Mouse (Mus musculus) liver, embryonic 14.5 days (tissue): ENCODE data around the gene Pkig. TPM values are rescaled to one million over a fixed set of nuclear protein-coding genes. Genes with fewer than 3 reads are reported as not detected.

Experiments
- ATAC-seq: fragments of 200-750 bp; cut with Nextera tagmentation; 2 replicates; pipeline ENCODE4 v1.8.0; 2017; ENCODE audit warnings: moderate number of reproducible peaks, mild to moderate bottlenecking, moderate library complexity; ENCODE audit not compliant: insufficient read depth
- DNase-seq, 3 experiments: peaks; one replicate each; pipeline ENCODE4 v3.0.0-alpha.2; 2012 to 2013; ENCODE audit warnings: low read depth in 3 of 3, low spot score in 3 of 3
- H3K27ac ChIP-seq: fragments of 300-500 bp; sonication (generic); 2 replicates; pipeline ENCODE4 v1.5.1; 2014; ENCODE audit warnings: moderate library complexity, mild to moderate bottlenecking, control low read depth, inconsistent platforms
- H3K27me3 ChIP-seq: fragments of 300-500 bp; sonication (generic); 2 replicates; pipeline ENCODE4 v1.6.1; 2014; ENCODE audit warnings: mild to moderate bottlenecking, low read length, moderate library complexity; ENCODE audit not compliant: control insufficient read depth, insufficient read depth
- H3K36me3 ChIP-seq: fragments of 300-500 bp; sonication (generic); replicated peaks from 2 replicates; pipeline ENCODE4 v1.6.1; 2014; ENCODE audit warnings: low read depth; ENCODE audit not compliant: control insufficient read depth, insufficient read depth
- H3K4me1 ChIP-seq, 2 experiments: fragments of 200-500 bp in 1 of 2; fragments of 300-500 bp in 1 of 2; sonication (generic) in 1 of 2; replicated peaks; 2 replicates each; pipeline ENCODE4 v1.6.1; 2012 to 2014; ENCODE audit warnings: antibody characterized with exemption in 1 of 2, inconsistent platforms in 1 of 2, low read length in 1 of 2; ENCODE audit not compliant: control insufficient read depth in 2 of 2, insufficient read depth in 2 of 2
- H3K4me2 ChIP-seq: fragments of 300-500 bp; sonication (generic); 2 replicates; pipeline ENCODE4 v1.6.1; 2014; ENCODE audit warnings: low read depth, mild to moderate bottlenecking, control low read depth, moderate library complexity
- H3K4me3 ChIP-seq, 2 experiments: fragments of 200-500 bp in 1 of 2; fragments of 300-500 bp in 1 of 2; sonication (generic) in 1 of 2; 2 replicates each; pipeline ENCODE4 v1.5.1; 2012 to 2014; ENCODE audit warnings: low read depth in 2 of 2, low read length in 2 of 2, mild to moderate bottlenecking in 2 of 2, control low read depth in 1 of 2, inconsistent platforms in 1 of 2, moderate library complexity in 1 of 2; ENCODE audit not compliant: insufficient read depth in 1 of 2
- H3K9ac ChIP-seq: fragments of 300-500 bp; sonication (generic); replicated peaks from 2 replicates; pipeline ENCODE4 v1.6.1; 2014; ENCODE audit warnings: mild to moderate bottlenecking, control low read depth, moderate library complexity
- H3K9me3 ChIP-seq: fragments of 300-500 bp; sonication (generic); 2 replicates; pipeline ENCODE4 v1.6.1; 2016; ENCODE audit warnings: low read length, mixed read lengths; ENCODE audit not compliant: control insufficient read depth
- CTCF ChIP-seq: IDR thresholded peaks from 2 replicates; pipeline ENCODE4 v1.5.1; 2016; ENCODE audit warnings: antibody characterized with exemption, low read depth, control low read depth
- EP300 ChIP-seq: IDR thresholded peaks from 2 replicates; pipeline ENCODE4 v1.6.1; 2016; ENCODE audit warnings: antibody characterized with exemption, low read depth
- WGBS: fragments of 180-500 bp; shearing (Covaris S2); extraction: QIAGEN DNeasy Blood & Tissue Kit; methylation state at CpG from one replicate; pipeline ENCODE4 v1.1.7; 2014; ENCODE audit not compliant: insufficient replicate concordance; 5-methylcytosine and 5-hydroxymethylcytosine counted together
- polyA plus RNA-seq, 2 experiments: library from polyadenylated mRNA; depleted of rRNA in 1 of 2; stranded (reverse) in 1 of 2; unstranded in 1 of 2; fragments of >200 nt; fragmentation: Nextera tagmentation in 1 of 2; extraction: Ambion mirVana in 1 of 2; gene quantifications; 2 replicates each; pipeline versions ENCODE4 v1.2.1 to v1.2.3; 2012 to 2014

Pkig gene
- polyA plus RNA-seq, 2 experiments: 50.9 to 99.0 TPM

GRCm38 (mm10) chr2:163719616-163720015, 61.4 kb downstream of the Pkig start:
- peak overlapping the region; percentile 25; the same call in 1 of the 2 replicates for H3K4me2 ChIP-seq

GRCm38 (mm10) chr2:163722550-163722949, 64.4 kb downstream of the Pkig start:
- H3K4me1 ChIP-seq: peaks cover 4 to 7% of the 10 kb centered on the region in 2 experiments
- DNase-seq: no peak
- TF ChIP-seq EP300 (no peak), CTCF (no peak)
- no peak overlapping the region for H3K4me3 ChIP-seq
- 85% methylated on average over 7 of the region's 7 CpGs for WGBS
- H3K9me3 ChIP-seq: no peaks in the 10 kb centered on the region
- H3K36me3 ChIP-seq: peaks cover 2% of the 10 kb centered on the region; the same call in 1 of the 2 replicates
- no peak overlapping the region for H3K27ac ChIP-seq
- no peak for ATAC-seq
- H3K9ac ChIP-seq: no peak overlapping the region
- H3K4me2 ChIP-seq: no peak overlapping the region
- H3K27me3 ChIP-seq: no peaks in the 10 kb centered on the region

More at GRCm38 (mm10) chr2:163719616-163720015, 61.4 kb downstream of the Pkig start:
- no peaks in the 10 kb centered on the region for H3K9me3 ChIP-seq
- no peak for TF ChIP-seq EP300
- no peak for TF ChIP-seq CTCF
- H3K9ac ChIP-seq: no peak overlapping the region
- H3K4me3 ChIP-seq: no peak overlapping the region
- 46% methylated on average over 4 of the region's 4 CpGs for WGBS
- no peak for ATAC-seq
- no peaks in the 10 kb centered on the region for H3K27me3 ChIP-seq
- DNase-seq: no peak
- peaks cover 2% of the 10 kb centered on the region; the same call in 1 of the 2 replicates for H3K36me3 ChIP-seq
- peaks cover 4 to 7% of the 10 kb centered on the region in 2 experiments for H3K4me1 ChIP-seq
- no peak overlapping the region for H3K27ac ChIP-seq

DNA sequence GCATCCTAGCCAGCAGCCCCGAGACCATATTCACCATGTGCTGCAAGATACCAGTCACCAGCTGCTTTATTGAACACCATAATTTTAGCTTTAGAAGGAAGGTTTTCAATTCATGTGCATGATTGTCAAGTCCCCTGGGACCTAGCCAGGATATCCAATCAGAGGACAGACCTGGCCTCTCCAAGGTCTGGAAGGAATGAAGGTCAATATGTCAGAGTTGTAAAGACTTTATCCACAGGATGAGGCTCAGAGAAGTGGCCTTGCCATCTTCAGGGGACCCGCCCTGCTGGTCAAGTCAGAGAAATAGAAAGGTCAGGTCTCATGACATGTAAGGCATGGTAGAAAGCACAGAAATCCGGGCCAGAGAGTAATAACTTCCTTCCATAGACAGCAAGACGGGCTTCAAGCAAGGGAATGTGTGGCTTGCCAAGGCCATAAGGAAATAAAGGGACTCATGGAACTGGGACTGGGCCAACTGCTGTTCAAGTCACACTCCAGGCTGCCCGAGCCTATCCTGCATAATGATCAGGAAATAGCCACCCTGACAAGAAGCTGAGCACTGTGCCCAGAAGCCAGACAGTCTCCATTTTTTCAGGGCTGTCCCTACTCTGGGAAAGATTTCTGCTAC, 68.7 kb downstream of the Pkig start:
- no peak for TF ChIP-seq CTCF
- TF ChIP-seq EP300: no peak
- no peak overlapping the region for H3K4me2 ChIP-seq
- H3K27ac ChIP-seq: no peak overlapping the region
- no peak overlapping the region for H3K4me3 ChIP-seq
- ATAC-seq: no peak; the same call in 1 of the 2 replicates
- H3K4me1 ChIP-seq: no peaks in the 10 kb centered on the region
- no peaks in the 10 kb centered on the region for H3K36me3 ChIP-seq
- H3K27me3 ChIP-seq: no peaks in the 10 kb centered on the region
- no peak for DNase-seq
- 69% methylated on average over 5 of the region's 5 CpGs for WGBS
- H3K9ac ChIP-seq: no peak overlapping the region
- no peaks in the 10 kb centered on the region for H3K9me3 ChIP-seq

DNA sequence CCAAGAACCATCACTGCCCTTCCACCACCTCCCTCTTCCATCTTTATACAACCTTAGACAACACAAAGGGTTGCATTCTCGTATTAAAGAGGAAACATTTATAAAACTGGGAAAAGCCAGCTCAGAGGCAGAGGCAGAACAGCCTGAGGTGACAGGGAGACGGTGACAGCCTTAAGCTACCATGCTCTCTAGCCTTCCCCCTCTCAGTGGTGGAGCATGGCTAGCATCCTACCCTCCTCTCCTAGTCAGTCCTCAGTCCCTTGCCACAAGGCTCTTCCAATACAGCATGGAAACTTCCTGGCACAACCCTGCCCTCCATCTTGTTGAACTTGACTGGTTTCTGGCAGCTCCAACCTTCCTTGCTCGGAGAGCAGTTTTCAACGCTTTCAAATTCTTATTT, 70.1 kb downstream of the Pkig start:
- TF ChIP-seq EP300 (no peak), CTCF (no peak)
- Histone ChIP-seq H3K4me2 (no peak overlapping the region), H3K27me3 (no peaks in the 10 kb centered on the region), H3K9ac (no peak overlapping the region), H3K36me3 (no peaks in the 10 kb centered on the region), H3K9me3 (no peaks in the 10 kb centered on the region), H3K27ac (no peak overlapping the region), H3K4me1 (no peaks in the 10 kb centered on the region), H3K4me3 (no peak overlapping the region)
- 80% methylated on average over 4 of the region's 4 CpGs for WGBS
- DNase-seq (no peak), ATAC-seq (no peak)

- Histone ChIP-seq H3K9me3 (no peaks in the 10 kb centered on the region), H3K4me3 (no peak overlapping the region), H3K27me3 (no peaks in the 10 kb centered on the region), H3K4me1 (no peaks in the 10 kb centered on the region), H3K27ac (no peak overlapping the region), H3K4me2 (no peak overlapping the region), H3K36me3 (no peaks in the 10 kb centered on the region), H3K9ac (no peak overlapping the region)
- ATAC-seq (no peak), DNase-seq (no peak)
- 80% methylated on average over 11 of the region's 11 CpGs for WGBS
- TF ChIP-seq EP300: no peak
- TF ChIP-seq CTCF: no peak
Observed at GRCm38 (mm10) chr2:163732021-163732420, 73.8 kb downstream of the Pkig start.
